Mouse (Mus musculus) megakaryocyte, embryonic 14.5 days (primary cell): ENCODE data around the gene Snrk.

ENCODE experiments used
- FLI1 ChIP-seq: IDR thresholded peaks from 2 replicates; pipeline ENCODE4 v1.6.1; 2012; ENCODE audit warnings: low read length, inconsistent platforms, mixed read lengths
- GATA1 ChIP-seq: IDR thresholded peaks from 3 replicates; pipeline ENCODE4 v1.6.1; 2012; ENCODE audit warnings: mixed read lengths, low read length, inconsistent platforms, borderline replicate concordance

- TF ChIP-seq GATA1: no peak
- no peak for TF ChIP-seq FLI1
Observed at GRCm38 (mm10) chr9:122132145-122132544, 15.1 kb downstream of the Snrk start.
